Mouse (Mus musculus) bone marrow, adult 2 months (tissue): ENCODE measurements around the gene 4930519G04Rik.

ENCODE experiments used
- CTCF ChIP-seq: fragments of 200-500 bp; IDR thresholded peaks from 2 replicates; pipeline ENCODE4 v1.5.1; 2011; ENCODE audit warnings: low read length, control low read depth; ENCODE audit not compliant: control insufficient read depth, insufficient read depth
- POLR2A ChIP-seq: fragments of 200-500 bp; IDR thresholded peaks from 2 replicates; pipeline ENCODE4 v1.6.1; 2011; ENCODE audit warnings: low read depth, mild to moderate bottlenecking, control low read depth, low read length, borderline replicate concordance; ENCODE audit not compliant: control insufficient read depth

DNA sequence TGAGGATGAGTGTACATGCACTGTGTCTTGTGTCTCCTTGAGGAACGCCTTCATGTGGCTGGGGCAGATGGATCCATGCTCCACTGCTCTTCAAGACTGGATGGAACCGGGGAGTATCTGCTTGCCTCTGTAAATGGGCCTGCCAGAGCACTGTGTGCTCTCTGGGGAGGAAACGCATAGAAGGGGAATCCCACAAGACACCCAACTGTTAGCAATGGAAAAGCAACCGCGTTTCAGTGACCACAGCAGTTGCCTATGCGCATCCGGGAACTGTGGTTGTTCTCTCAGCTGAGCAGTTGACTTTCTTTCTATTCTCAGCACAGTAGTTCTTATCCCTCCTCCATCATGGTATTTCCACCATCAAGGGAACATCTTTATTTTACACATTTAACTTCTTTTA lies 11.3 kb downstream of the 4930519G04Rik start:
- 0 out of 2 replicates have a peak, but pooled peaks have one; percentile 14 for TF ChIP-seq CTCF
- no peak for TF ChIP-seq POLR2A
